Mouse (Mus musculus) heart, adult 9 months (tissue): ENCODE results near the gene Mllt6.
"Not testable (repeated sequence)": the region's sequence is repeated elsewhere in the genome, so short reads cannot be mapped to it uniquely, and the experiment has no call there.

Experiments
- DNase-seq, 2 experiments: peaks; one replicate each; pipeline ENCODE4 v3.0.0; 2022; ENCODE audit warnings: low spot score in 2 of 2

Mllt6 gene

GRCm38 (mm10) chr11:97716021-97716420 is 52.8 kb downstream of the Mllt6 start:
- no peak for DNase-seq

DNA sequence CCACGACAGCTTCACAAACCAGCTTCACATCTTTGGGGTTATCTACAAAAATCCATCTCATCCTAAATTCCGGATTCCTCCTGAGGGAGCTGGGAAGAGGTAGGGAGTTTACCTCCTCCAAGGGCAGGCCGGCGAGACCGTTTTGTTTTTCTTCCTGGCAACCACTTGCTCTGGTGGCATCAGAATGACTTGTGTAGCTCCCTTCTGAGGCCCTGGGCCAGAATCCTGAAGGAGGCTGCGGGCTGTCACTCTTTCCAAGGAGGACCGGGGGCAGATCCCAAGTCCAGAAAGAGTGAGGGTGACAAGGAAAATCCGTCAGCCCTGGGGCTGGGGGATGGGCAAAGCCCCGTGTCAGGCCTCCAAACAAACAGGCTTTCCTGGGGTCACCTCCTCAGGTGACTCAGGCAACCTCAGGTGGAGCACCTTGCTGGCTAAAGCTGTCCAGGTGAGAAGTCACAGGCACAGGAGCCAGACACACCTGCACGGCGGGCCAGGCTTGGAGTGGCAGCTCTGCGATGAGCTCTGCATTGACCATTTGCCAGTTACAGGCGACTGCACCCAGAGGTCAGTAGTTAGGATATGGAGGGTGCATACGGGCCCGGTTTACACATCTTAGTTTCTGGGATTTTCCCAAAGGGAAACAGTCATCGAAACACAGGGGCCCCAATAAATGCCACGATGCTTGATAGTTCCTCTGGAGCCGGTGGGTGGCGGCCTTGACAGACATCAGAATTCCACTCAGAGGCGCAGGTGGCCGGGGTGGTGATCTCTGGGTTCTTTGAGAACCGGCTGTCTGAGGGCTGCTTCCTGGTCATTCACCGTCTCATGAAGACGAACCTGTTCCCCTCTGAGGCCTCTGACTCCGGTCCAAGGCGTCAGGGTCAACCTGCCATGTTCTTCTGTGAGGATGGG is 54.4 kb downstream of the Mllt6 start:
- DNase-seq = no peak

- DNase-seq = no peak
These were observed 55.2 kb downstream of the Mllt6 start for GRCm38 (mm10) chr11:97718281-97718860.

DNA sequence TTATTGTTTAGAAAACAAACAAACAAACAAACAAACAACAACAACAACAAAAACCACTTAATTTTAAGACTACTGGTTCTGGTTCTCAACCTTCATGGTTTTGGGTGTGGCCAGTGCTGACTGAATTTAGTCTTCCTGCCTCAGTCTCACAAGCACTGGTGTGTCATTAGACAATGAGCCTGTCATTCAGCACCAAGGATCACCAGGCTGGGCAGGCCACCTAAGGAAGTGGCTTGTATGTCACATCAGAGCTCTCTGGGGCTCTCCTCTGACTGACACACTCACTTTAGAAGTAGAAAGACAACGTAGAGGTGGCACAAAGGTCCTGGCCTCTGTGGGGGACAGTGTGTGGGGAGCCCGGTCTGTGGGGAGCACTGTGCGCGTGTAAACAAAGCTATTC is 55.8 kb downstream of the Mllt6 start:
- no peak for DNase-seq

GRCm38 (mm10) chr11:97721338-97721737 is 58.1 kb downstream of the Mllt6 start:
- DNase-seq = no peak

DNA sequence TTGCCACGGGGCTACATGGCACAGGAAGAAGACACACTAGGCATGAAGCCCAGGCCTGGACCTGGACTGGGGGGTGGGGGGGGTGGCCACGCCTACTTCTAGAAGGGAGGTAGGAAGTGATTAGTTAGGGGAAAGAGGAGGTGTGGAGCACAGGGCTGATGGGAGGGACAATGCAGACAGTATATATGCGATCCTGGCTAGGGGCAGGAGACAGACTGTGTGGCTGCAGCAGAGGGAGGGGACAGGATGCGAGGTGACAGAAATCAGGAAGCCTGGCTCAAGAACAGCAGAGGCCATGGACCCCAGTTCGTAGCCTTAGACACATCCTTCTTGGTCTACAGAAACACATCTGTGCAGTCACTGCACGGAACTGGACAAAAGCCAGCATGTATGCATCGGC is 60.5 kb downstream of the Mllt6 start:
- no peak for DNase-seq

DNA sequence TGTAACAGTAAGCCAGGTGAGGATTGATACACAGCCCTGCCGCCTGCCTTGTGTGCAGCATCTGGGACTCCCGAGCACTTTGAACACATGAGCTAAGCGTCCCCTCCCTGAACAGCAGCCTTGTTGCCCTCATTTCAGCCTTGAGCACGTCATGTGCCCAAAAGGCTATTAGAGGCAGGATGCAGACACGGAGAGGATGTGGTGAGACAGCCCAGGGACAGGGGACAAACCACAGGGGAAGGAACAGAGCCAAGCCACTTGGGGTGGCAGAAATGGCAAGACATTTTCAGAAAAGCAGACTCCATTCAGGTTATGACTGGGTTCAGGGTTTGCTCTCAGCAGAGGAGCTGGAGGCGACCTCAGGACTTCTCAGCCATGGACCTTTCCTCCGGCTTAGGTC is 65.1 kb downstream of the Mllt6 start:
- no peak for DNase-seq

- DNase-seq = no peak
These were observed 65.5 kb downstream of the Mllt6 start for GRCm38 (mm10) chr11:97728730-97729129.

- DNase-seq = no peak
These were observed 70.5 kb downstream of the Mllt6 start for GRCm38 (mm10) chr11:97733689-97734088.

DNA sequence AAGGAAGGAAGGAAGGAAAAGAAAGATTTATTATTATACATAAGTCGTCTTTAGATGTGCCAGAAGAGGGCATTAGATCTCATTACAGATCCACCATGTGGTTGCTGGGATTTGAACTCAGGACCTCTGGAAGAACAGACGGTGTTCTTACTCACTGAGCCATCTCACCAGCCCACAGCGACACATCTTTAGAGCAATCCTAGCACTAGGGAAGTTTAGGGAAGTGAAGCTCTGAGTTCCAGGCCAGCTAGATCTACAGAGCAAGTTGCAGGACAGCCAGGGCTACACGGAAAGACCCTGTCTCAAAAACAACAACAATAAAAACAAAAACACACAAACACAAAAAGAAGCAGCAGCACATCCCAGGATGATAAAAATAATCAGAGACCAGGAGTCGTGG is 71.6 kb downstream of the Mllt6 start:
- DNase-seq = not testable (repeated sequence)
